Mouse (Mus musculus): ENCODE data around the gene Bdkrb2. TPM values are rescaled to one million over a fixed set of nuclear protein-coding genes. Genes with fewer than 3 reads are reported as not detected.
A peak's percentile ranks its signal among the peaks of the same experiment; 100 is the strongest.

The Bdkrb2 gene
- total RNA-seq, 2 experiments from 2014 or later, result 0.40 to 0.45 TPM

DNA sequence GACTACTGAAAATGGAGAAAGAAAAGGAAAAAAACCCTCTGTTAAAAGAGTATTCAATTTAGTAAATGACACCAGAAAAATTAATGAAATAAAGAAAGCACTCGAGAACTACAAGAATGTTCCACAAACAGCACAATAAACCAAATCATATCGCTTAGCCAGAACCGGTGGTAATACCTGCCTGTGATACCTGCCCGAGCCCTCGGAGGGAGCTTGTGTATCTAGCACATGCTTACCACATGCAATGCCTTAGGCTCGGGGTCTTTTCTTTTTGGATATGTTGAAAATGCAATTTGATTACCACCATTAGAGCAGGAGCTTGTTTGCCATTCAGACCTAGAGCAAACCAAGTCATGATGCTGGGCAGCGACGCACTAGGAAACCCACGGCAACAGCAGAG, 73.5 kb downstream of the Bdkrb2 start:
- no peak for DNase-seq (ENCODE audit: extremely low spot score in 1 of 2, low spot score in 2 of 2)
- H3K27ac ChIP-seq, result no peak overlapping the region
- intact Hi-C loops (cut with DNase I), result no loop called here
- no peak overlapping the region for H3K4me3 ChIP-seq
- peak; percentile 21 for TF ChIP-seq CTCF (IDR thresholded peaks at IDR 0.05)

DNA sequence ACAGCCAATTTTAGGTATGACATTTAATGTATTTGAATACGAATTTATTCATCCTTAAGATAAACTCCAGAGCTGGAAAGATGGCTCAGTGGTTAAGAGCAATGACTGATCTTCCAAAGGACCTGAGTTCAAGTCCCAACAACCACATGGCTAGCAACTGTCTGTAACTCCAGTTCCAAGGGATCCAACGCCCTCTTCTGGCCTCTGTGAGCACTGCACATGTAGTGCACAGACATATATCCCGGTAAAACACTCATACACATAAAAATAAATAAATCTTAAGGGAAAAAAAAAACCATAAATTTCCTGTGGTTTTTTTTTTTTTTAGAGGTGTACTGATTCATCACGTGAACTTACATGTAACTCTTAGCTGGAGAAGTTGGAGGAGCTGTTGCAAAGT, 74.5 kb downstream of the Bdkrb2 start:
- peak; percentile 30 for TF ChIP-seq CTCF (IDR thresholded peaks at IDR 0.05)
- Histone ChIP-seq H3K4me3 (no peak overlapping the region), H3K27ac (no peak overlapping the region)
- intact Hi-C loops (cut with DNase I), result no loop called here
- DNase-seq (ENCODE audit: extremely low spot score in 1 of 2, low spot score in 2 of 2), result no peak

GRCm38 (mm10) chr12:105642770-105643321, 79.8 kb downstream of the Bdkrb2 start:
- intact Hi-C loops (cut with DNase I), result no loop called here
- no peak for TF ChIP-seq CTCF (IDR thresholded peaks at IDR 0.05)
- Histone ChIP-seq H3K27ac (no peak overlapping the region), H3K4me3 (no peak overlapping the region)
- no peak for DNase-seq (ENCODE audit: extremely low spot score in 1 of 2, low spot score in 2 of 2)

Other genes with a start within 250 kb of the Bdkrb2 start
- gene Tunar, start 229.4 kb upstream of the Bdkrb2 start, total RNA-seq (2021), result 10 to 100 TPM in 1 of 2 experiments, 1 to 10 TPM in 1; 7.6 to 11.2 TPM
- gene D430019H16Rik, start 109.4 kb upstream of the Bdkrb2 start, total RNA-seq (2021), result 10 to 100 TPM; 81.5 to 88.0 TPM
- not detected for gene Bdkrb1, start 39.9 kb downstream of the Bdkrb2 start, total RNA-seq (2021)
- gene Gskip, start 121.6 kb downstream of the Bdkrb2 start, total RNA-seq (2021), result 10 to 100 TPM; 26.0 to 26.2 TPM
- gene Atg2b, start 122.0 kb downstream of the Bdkrb2 start, total RNA-seq (2021), result 10 to 100 TPM; 50.1 to 50.3 TPM
- under 1 TPM; 0.25 to 0.68 TPM for gene Ak7, start 142.8 kb downstream of the Bdkrb2 start, total RNA-seq (2021)
- gene Papola, start 221.5 kb downstream of the Bdkrb2 start, total RNA-seq (2021), result 100 to 1,000 TPM; 142 to 162 TPM